Mouse (Mus musculus) T-helper 1 cell (primary cell): Measurements from ENCODE around the gene Tnnt2.

Experiments used
- in situ Hi-C: fragments of 300-600 bp; cut with MboI, MseI; formaldehyde crosslinking; loops from one replicate; pipeline ENCODE4 v1.15.1; 2025; ENCODE audit warnings: high pct_unique_total_duplicates

Gene Tnnt2

DNA sequence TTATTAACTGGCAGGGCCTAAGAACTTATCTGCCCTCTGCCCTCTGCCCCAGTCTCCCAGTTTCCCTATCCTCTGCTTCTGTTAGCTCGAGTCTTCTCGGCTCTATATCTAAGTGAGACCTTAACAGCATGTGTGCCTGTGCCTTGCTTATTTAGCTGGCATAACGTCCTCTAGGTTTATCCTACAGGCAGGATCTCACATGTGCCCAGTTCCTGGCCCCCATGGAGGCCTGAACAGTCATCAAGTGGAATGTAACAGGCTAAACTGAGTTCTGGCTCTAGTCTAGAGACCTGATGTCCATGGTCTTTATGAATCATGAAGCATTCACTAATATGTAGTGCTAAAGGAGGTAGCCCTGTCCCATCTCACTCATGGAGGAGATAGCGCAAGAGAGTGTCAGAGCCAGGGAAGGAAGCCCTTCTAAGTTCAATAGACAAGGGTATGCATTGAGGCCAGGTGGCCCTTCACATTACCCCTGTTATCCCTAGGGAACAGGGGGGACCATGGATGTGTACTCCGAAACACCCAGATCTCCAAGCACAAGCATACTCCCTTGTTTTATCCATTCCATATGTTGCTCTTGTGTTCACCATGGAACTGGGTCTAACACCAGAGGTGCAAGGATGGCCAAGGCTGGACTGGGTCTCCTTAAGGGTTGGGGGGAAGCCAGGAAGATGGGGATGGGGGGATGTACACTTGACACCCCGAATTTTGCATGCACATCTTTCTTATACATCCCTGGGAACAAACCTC is 18.6 kb downstream of the Tnnt2 start:
- in situ Hi-C loops: loop anchor here (10.0 kb wide), 2 partner anchors 620 to 1560 kb away; no protein-coding TSS in a partner anchor

DNA sequence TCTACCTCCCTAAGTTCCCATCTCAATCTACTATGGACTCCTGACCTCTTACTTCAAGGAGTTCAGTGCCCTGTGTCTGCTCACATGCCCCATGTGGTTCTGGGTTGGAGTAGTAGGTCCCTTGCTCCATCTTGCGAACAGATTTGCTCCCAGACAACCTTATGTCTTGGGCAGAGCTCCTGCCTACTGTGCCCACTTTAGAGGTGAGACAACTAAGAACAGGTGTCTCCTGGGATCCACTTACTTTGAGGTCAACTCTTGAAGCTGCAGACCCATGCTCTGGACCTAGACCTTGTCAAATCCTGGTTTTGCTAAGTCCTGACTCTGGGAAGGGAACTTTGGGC is 19.2 kb downstream of the Tnnt2 start:
- in situ Hi-C loops: loop anchor here (10.0 kb wide), 2 partner anchors 619 to 1561 kb away; no protein-coding TSS in a partner anchor

DNA sequence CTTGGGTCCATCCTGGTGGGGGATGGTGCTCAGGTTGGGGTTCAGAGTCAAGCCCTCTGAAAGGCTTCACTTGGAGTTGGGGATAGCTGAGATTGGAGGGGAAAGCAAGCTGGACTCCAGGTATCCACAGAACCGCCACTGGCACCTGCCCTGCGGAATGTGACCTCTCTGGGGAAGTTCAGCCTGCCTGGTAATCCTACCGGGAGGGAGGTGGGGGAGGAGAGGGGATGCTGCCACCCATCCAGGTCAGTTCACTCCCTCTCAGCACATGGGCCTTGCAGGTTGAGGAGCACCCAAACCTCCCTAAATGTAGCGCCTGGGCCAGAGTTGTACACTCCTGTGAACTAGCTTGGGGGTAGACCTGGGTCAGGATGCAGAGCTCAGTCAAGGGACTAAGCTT is 19.9 kb downstream of the Tnnt2 start:
- in situ Hi-C loops: loop anchor here (10.0 kb wide), 2 partner anchors 619 to 1561 kb away; no protein-coding TSS in a partner anchor

DNA sequence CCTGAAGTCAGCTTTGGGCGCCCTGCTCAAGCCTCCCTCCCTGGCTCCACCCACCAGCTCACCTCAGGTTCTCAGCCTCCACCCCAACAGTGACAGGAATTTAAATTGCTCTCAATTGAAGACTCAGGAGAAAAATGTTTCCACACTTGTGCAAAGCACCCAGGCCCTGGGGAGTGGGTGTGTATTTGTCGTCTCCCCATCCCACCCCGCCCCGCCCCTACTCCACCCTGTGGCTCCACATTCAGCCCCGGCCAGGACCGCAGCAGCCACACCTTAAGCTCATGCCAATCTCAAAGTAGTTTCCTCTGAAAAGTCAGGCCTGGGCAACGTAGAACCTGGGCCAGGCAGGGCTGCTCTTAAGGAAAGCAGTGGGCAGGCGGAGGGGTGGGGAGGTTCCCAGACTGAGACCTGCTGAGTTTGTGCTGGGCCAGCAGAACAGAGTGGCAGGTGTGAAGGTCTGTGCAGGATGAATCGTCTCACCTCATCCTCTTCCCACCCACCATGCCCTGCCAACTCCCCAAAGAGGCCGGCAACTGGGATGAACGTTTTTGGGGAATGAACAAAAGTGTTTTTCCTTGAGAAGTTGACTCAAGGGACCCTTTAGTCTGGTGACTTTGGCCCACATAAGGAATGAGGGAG is 21.1 kb downstream of the Tnnt2 start:
- in situ Hi-C loops: loop anchor here (10.0 kb wide), 2 partner anchors 618 to 1562 kb away; no protein-coding TSS in a partner anchor

DNA sequence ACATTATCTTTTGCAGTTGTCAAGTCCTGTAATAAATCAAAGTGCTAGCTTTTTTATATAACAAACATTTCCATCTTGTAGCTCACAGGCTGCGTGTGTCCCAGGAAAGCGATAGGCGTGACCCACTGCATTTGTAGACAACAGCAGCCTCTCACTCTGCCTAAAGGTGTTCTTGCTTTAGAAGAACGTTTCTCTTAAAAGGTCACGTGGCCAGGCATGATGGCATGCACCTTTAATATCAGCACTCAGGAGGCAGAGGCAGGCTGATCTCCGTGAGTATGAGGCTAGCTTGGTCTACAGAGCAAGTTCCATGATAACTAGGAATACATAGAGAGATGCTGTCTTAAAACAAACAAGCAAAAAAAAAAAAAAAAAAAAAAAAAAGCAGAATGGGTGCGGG is 22.4 kb downstream of the Tnnt2 start:
- in situ Hi-C loops: loop anchor here (10.0 kb wide), 2 partner anchors 616 to 1564 kb away; no protein-coding TSS in a partner anchor

DNA sequence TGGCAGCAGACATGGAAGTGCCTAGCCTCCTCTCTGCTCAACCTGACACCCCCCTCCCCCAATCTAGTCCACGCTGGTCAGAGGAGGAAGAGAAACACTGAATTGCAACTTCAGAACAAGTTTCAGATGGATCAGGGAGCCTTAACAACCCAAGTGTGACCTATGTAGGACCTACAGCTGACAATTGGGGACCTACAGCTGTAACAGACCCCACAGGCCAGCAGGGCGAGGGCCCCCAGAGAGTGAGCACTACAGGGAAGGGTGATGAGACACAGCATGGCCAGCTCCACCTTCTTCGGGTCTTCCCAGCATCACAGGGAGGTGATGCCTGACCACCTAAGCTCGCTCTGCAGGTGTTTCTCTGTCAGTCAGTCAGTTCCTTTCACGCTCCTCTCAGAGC is 24.9 kb downstream of the Tnnt2 start:
- in situ Hi-C loops: no loop called here

DNA sequence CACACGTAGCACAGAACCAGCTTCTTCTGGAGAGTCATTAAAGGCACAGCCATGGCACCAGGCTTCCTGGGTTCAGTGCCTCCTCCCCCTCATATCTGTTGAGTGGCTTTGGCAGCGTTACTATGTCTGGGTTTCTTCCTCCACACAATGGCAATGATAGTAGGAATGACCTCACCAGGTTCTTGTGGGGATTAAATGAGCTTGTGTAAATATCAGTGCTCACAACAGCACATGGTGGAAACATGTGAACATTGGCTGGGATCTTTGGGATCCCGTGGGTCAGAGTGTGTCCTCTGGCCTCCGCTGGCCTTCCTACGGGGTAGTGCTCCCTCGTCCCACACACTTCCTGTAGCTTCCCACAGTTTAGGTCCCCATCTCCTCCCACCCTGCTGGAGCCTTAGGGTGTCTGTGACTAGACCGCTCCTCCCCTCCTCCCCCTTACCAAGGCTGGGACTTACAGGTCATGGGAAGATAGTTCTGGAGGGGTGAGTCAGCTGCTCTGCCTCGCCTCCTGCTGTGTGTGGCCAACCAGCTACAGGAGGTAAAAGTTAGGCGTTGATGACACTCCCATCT is 25.9 kb downstream of the Tnnt2 start:
- in situ Hi-C loops: no loop called here

DNA sequence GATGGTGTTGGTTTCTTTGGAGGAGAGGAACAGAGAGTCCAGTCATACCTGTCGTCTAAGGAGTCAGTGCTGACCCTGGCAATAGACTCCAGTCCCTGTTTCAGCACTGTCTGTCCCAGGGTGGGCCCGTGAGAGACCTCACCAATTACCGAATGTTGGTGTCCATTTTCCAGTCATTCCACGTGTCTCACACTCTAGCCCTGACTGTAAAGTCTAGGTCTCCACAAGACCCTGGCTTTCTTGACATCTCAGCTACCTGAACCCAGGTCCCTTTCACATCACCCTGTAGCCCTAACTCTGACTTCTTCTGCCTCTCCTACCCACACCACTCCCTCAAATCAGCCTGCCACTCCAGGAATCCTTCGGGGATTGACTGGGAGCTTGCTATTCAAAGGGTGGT is 26.4 kb downstream of the Tnnt2 start:
- in situ Hi-C loops: no loop called here

DNA sequence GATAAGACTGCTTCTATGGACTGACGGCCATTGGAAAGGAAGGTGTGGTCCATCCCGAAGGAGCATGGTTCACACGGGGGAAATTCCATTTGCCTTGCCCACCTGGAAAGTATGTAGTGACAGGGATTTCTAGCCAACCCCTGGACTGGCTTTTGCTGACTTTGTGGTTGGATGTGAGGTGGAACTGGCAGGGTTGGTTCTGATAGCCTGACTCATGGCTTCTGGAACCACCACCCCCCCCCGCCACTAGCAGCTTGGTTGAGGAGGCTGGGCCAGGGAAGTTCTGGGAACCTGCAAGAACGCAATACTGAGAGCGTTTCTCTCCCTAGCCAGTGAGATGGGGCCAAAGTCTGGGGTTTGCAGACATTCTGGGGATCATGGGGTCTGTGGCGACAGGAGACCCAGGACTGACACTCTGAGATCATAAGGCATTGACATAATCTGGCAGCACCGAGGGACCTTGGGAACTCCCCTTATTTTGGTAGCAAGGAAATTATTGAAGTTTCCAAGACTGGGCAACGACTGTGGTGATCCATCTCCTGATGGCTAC is 27.7 kb downstream of the Tnnt2 start:
- in situ Hi-C loops: no loop called here

DNA sequence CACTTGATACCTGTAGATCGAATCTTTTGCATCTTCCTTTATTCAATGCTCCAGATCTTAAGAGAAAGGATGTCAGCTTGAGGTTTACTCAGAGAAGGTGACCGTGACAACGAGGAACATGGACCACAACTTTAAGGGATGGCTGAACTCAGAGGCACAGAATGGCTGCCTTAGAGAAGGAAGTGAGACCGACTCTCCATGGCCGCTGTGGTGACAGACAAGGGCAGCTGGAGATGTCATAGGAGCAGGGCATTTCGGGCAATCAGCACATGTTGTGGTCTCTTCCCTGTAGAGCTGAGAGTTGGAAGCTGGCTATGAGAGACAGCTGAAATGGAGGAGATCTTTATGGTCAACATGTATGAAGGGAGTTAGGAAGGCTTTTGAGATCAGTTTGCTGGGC is 28.7 kb downstream of the Tnnt2 start:
- in situ Hi-C loops: loop anchor here (5.0 kb wide), 1 partner anchor 77 kb away; no protein-coding TSS in a partner anchor

DNA sequence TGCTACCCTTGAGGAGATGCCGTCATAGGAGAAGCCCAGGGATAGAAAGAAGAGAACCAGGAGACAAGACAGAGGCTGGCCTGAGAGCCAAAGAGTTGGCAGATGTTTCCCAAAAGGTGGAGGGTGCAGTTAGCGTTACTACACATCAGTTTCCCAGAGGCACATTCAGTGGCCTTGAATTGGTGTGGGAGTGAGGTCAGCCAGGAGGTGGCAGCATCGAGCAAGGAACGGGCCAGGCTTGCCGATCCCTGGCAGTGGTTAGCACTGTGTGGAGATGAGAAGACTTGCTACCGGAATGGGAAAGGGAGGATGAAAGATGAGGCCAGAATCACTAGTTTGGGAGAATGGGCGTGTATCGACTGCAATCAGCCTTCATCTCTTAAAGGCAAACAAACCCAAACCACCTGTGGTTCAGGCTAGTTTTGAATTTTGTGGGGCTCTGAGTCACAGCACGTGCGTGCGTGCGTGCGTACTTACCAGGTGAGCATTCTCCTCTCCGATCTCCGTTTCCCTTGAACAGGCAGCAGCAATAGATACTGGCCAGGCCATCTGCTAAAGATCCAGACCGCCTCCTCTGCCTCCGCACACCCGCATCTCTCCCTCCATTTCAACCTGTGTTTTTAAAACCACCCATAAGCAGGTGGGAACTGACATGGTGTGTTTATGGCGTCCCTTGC is 29.5 kb downstream of the Tnnt2 start:
- in situ Hi-C loops: loop anchor here (5.0 kb wide), 1 partner anchor 77 kb away; no protein-coding TSS in a partner anchor

DNA sequence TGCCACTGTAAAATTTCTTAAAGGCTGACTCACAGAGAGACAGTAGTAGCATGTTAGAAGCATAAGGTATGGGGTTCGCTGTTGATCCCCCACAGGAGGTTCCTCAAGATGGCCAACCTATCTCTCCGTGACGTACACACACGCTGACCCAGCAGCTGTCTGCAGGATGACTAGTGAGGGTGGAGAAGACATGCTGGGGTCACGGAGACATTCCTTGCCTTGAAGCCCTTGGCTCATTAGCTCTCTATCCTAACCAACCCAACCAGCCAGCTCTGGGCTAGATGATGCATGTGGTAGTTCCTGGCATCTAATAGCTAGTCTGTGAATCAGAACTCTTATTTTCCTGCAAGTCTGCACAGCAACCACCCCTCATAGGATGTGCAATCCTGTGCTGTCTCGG is 32.4 kb downstream of the Tnnt2 start:
- in situ Hi-C loops: loop anchor here (5.0 kb wide), 1 partner anchor 74 kb away; no protein-coding TSS in a partner anchor

DNA sequence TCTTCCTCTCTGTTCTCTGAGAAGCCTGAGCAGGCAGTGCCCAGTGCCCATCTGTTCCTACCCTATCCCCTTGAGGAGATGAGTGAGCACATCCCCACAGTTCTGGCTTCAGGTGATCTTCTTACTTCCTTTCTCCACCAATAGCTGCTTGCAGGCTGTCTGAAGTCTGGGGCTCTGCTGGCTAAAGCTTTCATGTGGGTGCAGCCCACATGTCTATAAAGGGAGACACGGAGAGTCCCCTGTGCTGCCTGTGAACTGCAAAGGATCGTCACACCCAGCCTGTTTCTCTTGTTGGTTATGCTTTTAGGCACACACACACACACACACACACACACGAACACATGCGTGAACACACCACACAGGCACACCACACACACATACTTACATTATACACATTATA is 36.8 kb downstream of the Tnnt2 start:
- in situ Hi-C loops: no loop called here

DNA sequence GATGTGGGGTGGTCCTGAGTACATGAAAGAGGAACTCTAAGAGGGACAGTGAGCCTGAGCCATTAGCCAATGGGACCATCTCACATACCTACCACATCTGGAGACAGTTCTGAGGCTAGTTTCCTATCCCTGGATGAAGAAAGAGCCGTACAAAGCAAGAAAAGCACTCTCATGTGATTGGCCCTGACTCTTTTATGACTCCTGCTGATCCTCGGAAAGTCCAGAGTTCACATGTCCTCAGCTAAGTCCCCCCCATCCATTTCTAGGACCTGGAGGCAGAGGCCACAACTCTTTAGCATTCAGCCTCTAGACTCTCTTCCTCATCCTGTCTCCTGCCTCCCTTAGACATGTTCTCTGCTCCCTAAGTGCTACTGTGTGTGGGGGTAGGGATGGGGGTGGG is 41.1 kb downstream of the Tnnt2 start:
- in situ Hi-C loops: no loop called here

DNA sequence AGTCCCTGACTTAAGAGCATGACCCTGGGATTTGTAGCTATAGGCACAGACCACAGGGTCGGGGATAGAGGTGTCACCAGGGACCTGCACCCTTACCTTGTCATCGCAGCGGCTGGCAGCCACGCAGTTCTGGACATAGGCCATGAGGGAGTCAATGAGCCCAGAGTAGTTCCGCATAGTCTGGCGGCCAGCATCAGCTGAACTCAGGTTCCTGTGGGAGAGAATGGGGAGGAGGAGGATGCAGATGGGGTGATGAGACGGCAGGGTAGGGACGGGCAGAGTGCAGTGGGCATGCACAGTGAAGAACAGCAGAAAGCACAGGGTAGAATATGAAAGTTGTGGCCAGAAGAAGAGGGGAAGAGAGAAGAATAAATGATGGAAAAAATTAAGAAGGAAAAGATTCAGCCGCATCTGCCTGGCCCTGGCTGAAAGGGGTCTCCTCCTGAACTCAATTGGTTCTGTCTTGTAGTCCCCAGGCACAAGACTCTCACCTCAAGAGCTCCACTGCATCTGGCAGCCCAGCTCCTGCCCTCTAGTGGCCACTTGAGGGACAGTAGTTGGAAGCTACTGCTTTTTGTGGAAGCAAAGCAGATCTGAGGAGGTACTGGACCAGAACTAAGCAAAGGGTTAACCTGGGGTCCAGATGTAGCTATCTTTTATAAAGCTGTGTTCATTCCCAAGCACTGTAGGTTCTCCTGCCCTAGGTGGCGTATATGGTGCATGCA is 46.4 kb downstream of the Tnnt2 start:
- in situ Hi-C loops: loop anchor here (10.0 kb wide), 1 partner anchor 998 kb away; no protein-coding TSS in a partner anchor

DNA sequence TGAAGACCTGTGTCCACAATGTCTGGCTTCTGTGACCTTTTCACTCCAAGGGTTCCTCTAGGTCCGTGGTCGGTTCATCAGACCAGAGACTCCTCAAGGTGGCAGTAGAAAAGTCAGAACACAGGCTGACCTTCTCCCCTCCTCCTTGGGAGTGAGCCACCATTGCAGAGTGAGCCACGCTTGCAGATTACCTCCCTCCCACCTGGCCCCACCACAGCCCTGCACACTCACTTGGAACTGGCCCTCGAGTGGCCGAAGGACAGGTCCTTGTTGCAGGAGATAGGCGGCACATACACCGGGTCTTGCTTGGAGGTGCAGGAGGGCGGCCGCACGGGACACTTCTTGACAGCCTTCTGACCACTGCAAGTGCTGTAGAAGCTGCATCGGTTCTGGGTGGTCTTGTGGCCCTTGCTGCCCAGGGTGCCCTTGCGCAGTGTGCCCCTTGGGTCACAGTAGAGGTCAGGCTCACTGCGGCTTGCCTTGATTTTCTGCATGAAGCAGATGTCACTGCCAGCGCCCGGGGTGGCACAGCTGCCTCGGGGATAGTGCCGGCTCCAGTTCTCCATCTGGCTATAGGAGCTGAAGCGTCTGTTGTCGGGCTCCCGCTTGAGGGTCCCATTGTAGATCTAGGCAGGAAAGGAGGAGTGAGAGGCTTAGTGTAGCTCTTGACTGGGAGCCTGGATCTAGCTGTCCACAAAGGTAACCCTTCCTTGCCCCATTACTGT is 53.5 kb downstream of the Tnnt2 start:
- in situ Hi-C loops: loop anchor here (10.0 kb wide), 1 partner anchor 1005 kb away; no protein-coding TSS in a partner anchor

DNA sequence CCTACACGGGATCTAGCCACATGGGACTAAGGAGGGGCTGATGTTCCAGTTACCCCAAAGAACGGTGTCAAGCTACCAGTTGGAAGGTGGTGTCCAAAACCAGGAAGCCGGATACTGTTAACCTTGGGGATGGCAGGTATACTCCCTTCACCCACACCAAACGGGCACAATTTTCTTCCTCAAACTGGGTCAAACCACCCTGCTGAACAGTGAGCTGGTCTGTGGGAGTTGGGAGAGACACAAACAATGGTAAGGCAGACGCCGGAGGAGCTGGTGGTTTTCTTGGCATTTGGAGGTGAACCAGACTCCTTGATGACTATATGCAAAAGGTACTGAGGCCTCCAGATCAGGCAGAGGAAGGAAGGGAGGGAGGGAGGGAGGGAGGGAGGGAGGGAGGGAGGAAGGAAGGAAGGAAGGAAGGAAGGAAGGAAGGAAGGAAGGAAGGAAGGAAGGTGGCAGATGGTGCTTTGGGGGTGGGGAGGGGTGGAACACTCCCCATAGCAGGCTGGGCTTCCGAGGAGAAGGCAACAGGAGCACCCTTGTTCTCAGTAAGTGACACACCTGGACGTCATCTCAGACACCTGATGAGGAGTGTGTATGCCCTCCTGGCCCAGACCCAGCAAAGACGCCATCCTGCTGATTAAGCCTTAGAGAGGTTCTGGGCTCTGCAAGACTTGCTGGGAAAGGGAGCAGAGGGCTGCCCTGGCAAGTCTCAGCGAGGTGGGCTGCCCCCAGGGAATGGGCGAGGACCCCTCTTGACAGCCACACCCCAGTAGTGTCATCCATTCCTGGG is 55.5 kb downstream of the Tnnt2 start:
- in situ Hi-C loops: no loop called here

DNA sequence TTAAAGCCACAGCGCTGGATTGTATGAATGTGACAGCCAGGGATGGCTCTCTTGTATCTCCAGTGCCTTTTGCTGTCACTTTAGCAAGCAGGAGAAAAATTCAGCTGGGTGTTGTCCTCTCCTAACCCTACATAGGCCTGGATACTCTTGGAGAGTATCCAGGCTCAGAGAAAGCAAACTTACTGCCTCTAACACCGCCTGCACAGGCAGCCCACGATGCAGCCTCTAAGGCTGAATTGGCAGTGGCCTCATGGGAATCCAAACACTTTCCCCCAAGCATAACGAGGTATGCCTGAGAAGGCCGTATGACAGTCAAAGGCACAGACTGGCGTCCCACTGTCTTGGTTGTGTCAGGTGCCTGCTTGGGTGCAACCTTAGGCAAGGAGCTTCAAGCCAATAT is 56.1 kb downstream of the Tnnt2 start:
- in situ Hi-C loops: no loop called here

DNA sequence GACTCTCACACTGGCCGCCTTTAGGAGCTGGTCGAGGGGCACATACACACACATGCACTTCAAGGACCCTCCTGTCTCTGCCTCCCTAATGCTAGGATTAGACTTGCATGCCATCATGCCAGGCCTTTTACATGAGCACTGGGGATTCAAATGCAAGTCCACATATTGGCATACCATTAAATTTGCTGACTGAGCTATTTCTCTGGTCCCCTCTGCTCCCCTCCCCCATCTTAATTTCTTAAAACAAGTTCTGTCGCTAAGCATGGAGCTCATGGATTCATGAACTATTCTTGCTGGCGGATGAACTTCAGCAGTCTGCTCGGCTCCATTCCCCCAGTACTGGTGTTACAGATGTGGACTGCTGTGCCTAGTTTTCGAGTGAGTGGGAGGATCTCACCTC is 56.6 kb downstream of the Tnnt2 start:
- in situ Hi-C loops: no loop called here
